Mouse (Mus musculus) thymus, adult 2 months (tissue): ENCODE measurements around the gene Rmdn2.

Source experiments
- CTCF ChIP-seq: fragments of 200-500 bp; IDR thresholded peaks from 2 replicates; pipeline ENCODE4 v1.5.1; 2012; ENCODE audit warnings: mild to moderate bottlenecking, control low read depth, low read length, moderate library complexity, borderline replicate concordance; ENCODE audit not compliant: control insufficient read depth, poor library complexity, insufficient read depth; ENCODE audit errors: extremely low read depth
- POLR2A ChIP-seq: fragments of 200-500 bp; IDR thresholded peaks from 2 replicates; pipeline ENCODE4 v1.6.1; 2012; ENCODE audit warnings: mild to moderate bottlenecking, low read length, control low read depth, moderate library complexity; ENCODE audit not compliant: control insufficient read depth, poor library complexity, insufficient read depth; ENCODE audit errors: extremely low read depth

GRCm38 (mm10) chr17:79622574-79622973 lies 10.9 kb downstream of the Rmdn2 start:
- TF ChIP-seq CTCF (no peak), POLR2A (no peak)
